Mouse (Mus musculus): ENCODE data around the gene Atp2a1.
"Not testable (repeated sequence)": the region's sequence is repeated elsewhere in the genome, so short reads cannot be mapped to it uniquely, and the experiment has no call there.

The Atp2a1 gene

DNA sequence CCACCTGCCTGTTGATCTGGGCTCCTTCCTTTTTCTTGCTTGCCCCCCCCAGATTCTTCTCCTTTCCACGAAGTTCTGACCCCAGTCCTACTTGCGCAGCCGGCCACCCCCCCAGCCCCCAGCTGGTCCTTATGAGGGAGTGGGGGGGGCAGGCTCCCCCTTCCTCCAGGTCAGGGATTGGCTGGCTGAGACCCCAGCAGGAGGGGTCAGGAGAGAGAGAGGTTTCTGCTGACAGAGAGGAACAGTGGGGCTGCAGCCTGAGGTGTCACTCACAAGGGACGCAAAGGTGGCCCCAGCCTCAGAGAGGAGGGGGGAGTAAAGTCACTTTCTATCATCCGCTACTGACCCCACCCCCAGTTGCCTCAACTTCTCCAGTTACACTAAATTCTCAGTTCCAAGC lies at the start of gene Atp2a1:
TSS of gene Atp2a1 (minus strand) at position 105 of the 400 bp plus-strand sequence.
- DNase-seq (ENCODE audit: low spot score in 2 of 2), result no peak

DNA sequence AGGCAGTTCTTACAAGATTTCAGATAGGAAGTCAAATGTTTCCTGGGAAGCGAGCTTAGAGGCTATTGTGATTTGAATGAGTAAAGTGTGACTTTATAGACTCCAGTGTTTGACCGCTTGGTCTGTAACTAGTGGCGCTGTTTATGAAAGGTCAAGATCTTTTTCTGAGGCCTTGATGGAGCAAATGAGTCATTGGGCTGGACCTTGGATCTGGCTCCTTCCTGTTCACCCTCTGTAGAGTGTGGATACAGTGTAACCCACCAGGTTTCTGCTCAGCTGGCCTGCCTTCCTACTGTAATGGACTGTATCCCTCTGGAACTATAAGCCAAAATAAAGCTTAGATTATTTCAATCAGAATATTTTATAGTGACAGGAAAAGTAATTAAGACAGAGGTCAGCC lies 48.4 kb upstream of the Atp2a1 start:
- DNase-seq (ENCODE audit: low spot score in 2 of 2), result no peak

DNA sequence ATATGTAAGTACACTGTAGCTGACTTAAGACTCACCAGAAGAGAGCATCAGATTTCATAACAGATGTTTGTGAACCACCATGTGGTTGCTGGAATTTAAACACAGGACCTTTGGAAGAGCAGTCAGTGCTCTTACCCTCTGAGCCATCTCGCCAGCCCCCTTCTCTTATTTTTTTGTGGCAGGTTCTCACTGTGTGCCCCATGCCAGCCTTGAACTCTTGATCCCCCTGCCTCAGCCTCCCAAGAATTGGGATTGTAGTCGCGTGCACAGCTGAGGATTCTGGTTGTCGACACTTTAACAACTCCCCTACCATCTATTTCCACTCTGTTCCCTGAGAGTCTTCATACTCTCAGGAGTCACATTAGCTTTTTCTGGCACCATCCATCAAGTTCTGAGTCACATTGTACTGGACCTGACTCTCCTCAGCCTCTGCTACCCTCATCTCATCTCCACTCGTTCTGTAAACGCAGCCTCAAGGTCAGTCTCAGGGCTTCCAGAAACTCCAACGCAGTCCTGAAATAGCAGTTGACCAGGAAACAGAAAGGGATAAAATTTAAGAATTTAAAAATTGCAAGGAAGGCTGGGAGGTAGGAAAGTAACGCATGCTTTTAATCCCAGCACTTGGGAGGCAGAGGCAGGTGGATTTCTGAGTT lies 44.3 kb upstream of the Atp2a1 start:
- no peak for DNase-seq (ENCODE audit: low spot score in 2 of 2)

DNA sequence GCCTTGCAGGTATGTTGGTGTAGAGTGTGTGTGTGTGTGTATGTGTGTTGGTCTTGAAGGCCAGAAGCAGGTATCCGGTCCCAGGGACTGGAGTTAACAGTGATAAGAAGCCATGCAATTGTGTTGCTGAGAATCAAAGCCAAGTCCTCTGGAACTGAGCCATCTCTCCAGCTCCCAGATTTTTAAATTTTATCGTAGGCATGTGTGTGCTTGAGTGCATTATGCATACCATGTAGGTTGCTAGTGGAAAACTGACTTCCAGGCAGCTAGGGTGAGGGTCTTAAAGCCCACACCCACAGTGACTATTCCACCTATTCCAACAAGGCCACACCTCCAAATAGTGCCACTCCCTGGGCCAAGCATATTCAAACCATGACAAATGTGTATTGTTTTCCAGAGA lies 42.0 kb upstream of the Atp2a1 start:
- DNase-seq (ENCODE audit: low spot score in 2 of 2), result no peak

DNA sequence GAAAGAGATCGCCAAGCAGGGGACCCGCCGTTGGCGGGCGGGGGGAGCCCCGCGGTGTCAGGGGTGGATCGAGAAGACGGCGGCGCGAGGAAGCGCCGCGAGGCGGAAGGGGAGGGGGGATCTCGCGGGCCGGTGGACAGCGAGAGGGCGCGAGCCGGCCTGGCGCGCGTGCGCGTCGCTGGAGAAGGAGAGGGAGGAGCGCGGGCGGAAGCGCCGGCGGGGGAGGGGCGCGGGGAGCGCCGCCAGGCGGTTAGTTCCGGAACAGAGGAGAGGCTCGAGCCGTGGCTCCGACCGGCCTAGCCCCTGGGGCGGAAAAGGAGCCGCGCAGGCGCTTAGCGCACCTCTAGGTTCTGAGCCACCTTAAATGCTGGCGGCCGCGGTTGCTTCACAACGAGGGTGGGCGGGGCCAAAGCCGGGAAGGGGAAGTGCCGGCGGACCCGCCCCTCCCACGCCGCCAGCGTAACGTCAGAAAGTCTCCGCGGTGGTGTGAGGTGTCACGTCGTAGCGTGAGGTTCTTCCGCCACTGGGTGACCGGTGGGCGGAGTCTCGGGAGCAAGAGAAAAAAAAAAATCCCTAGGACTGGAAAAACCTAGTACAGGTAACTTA lies 40.5 kb upstream of the Atp2a1 start, which contains the start of gene Atxn2l:
TSS of gene Atxn2l (minus strand) at position 165 of the 606 bp plus-strand sequence.
- DNase-seq (ENCODE audit: low spot score in 2 of 2), result peak; percentile 98 to 99

DNA sequence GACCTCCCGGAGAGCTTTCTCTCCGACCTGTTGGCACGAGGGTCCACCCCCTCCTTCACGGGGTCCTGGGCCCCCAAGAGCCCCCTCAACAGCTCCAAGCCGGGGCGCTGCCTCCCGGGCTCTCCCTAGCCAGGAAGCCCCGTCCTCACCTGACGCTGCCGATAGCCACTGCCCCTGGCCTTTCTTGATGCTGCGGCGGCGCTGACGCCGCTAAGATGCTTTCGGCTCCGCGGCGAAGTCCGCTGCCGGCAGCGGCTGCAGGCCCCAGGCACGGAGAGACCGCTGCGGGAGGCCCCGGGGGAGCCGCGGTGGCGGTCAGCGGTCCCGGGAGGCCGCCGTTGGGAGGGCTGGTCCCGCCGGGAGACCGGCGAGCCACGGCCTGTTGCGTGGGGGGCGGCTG lies 39.8 kb upstream of the Atp2a1 start:
- DNase-seq (ENCODE audit: low spot score in 2 of 2), result no peak

DNA sequence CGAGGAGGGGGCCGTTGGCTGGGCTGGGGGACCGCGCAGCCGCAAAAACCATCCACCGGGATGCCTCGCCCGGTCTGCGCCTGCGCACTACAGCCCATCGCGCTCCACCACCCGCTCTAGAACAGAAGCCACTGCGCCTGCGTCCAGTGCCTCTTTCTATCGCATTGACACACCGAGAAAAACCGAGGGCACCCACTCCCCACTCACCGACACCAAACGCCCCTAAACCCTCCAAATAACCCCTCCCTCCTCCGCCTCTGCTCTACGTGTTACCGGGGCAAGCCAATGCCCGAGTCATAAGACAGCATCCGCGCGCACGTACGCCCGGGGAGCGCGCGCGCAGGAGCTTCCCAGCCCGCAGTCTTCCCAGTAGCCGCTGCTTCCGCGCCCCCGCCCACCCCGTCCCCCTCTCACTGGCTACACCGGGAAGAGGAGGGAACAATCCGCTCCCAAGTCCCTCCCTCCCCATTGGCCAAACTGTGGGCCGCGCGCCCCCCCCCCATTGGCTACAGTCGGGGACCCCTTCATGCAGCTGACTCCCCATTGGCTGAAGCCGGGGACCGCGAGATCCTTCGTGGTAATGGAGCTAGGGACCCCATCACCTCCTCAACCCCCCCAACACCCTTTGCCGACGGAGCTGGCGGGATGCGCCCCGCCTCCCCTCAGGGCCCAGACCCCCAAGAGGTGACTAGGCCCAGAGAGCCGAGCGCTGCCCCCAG lies 39.3 kb upstream of the Atp2a1 start:
- peak; percentile 88 to 91 for DNase-seq (ENCODE audit: low spot score in 2 of 2)

DNA sequence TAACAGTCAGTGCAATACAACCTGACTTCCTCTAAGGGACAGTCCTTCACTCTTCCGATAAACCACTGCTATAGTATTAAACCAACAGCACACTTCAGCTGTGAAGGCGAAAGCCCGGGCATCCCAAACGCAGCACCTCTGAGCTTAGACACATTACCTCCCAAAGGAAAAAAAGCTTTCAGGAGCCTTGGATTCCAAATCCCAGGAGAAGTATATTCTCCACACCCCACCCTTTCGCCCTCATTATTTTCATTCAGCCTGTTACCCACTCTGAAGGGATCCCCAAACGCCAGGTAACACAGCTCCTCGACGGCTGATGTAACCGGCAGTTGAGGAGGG lies 38.7 kb upstream of the Atp2a1 start:
- DNase-seq (ENCODE audit: low spot score in 2 of 2), result no peak

DNA sequence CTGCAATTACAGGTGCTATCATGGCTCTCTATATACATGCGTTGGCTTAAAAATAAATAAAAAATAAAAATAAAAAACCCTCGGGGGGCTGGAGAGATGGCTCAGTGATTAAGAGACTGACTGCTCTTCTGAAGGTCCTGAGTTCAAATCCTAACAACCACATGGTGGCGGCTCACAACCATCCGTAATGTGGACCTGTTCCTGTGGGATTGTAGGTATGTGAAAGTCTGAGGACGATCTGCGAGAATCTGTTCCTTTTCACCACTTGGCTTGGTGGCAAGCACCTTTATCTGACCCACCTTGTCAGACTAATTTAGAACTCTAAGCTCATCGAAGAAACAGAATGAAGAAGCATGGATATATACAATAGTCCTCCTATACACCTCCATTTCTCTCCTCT lies 36.5 kb upstream of the Atp2a1 start:
- DNase-seq (ENCODE audit: low spot score in 2 of 2), result no peak

DNA sequence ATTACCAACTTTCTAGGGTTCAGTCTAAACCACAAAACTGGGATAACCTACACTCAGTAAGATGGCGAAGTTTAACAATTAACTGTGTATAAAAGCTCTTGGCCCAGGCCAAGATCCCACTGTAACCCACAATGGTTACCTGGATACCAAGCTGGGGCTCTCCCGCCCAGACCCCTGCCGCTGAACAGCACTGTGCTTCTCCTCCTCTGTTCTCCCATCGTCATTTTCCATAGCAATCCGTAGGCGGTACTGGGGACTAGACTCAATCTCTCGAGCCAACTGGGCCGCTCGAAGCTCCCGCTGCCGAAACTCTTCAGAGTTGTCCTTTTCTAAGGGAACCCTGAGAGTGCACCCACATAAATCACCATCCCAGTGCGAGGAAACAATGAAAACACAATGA lies 35.1 kb upstream of the Atp2a1 start:
- DNase-seq (ENCODE audit: low spot score in 2 of 2), result no peak

DNA sequence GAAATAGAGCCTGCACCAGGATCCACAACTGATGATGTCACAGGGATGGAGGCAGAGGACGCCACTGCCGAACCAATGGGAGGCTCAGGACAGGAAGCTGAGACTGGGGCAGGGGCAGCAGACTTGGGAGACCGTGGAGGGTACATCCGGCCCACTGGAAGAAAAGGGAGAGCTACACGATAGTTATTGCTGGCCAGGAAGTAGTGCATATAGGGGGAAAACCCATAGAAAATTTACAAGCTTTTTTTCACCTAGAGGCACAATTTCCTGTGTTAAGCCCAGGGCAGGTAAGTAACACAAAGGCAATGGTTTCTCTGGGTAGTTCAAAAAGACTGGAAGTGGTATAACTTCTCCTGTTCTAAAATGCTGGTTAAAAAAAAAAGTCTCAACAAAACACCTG lies 33.6 kb upstream of the Atp2a1 start:
- DNase-seq (ENCODE audit: low spot score in 2 of 2), result no peak

DNA sequence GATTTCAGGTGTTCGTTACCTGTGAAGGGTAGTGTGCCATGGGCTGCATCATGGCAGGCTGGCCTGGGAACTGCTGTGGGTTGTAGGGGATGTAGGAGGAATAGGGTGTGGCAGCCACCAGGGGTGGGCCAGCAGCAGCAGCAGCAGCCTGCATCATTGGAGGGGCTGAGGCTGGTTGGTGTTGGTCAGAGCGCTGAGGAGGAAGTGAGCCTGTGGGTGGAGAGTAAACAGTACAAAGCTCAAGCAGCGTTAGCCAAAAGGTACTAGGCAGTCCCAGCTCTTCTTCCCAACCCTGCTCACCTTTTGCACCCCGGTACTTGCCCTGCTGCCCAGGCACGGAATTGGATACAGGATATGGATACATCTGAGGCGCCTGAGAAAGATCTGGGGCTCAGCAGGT lies 31.2 kb upstream of the Atp2a1 start:
- no peak for DNase-seq (ENCODE audit: low spot score in 2 of 2)

DNA sequence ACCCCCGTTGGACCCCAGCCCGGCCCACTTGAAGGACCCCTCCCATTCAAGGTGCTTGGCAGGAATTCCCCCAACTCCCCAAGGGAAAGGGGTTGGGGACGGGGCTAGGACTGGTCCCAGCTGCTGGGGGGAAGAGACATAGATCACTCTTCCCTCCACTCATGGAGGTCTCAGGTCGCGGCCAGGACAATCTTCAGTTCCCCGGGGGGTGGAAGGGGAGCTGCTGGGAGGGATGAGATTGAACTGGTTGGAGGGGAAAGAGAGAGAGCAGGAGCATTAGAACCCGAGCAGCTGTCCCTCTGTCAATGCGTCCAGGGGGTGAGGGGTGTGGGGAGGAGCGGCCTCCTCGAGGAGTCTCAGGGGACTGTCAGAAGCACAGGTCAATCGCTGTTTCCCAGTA lies 29.1 kb upstream of the Atp2a1 start:
- DNase-seq (ENCODE audit: low spot score in 2 of 2), result no peak

DNA sequence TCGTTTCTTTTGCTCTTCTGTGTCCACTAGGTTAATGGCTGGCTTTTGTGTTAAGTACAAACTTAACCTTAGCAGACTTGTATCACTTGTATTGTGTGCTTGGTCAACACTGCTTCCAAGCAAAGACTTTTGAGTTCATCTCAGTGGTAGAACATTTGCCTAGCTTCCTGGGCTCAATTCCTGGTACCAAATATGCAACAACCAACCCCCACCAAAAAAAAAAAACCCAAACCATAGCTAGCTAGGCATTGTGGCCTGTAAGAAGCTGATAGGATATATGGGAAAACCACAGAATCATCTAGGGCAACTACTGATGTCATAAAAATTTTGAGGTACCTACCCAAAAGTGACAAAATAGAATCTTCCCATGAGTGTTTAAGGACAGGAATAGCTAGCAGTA lies 28.1 kb upstream of the Atp2a1 start:
- no peak for DNase-seq (ENCODE audit: low spot score in 2 of 2)

DNA sequence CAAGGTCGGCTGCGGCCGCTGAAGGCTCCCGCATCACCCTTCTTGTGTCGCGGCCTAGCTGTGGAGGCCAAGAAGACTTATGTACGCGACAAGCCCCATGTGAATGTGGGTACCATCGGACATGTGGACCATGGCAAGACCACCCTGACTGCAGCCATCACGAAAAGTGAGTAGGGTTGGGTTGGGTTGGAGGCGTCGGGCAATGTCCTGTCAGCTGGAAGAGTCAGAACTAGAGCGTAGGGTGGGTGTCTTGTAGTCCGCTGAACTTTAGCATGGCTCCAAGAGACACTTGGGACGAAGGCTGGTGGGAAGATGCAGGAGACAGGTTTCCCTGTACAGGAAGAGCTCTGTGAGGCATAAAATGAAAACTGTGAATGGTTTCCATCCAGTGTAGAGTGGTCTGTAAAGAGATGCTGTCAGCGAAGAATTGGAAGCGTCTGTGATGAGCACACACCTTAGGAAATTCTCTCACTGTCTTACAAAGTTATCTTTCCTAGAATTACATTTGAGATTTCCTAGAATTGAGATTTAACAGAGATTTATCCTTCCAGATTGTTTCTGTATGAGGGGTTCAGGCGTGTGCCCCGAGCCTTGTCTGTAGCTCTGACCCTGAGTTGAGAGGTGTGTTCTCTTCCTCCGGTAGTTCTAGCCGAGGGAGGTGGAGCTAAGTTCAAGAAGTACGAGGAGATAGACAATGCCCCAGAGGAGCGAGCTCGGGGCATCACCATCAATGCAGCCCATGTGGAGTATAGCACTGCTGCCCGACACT lies 24.9 kb upstream of the Atp2a1 start:
- not testable (repeated sequence) for DNase-seq (ENCODE audit: low spot score in 2 of 2)

DNA sequence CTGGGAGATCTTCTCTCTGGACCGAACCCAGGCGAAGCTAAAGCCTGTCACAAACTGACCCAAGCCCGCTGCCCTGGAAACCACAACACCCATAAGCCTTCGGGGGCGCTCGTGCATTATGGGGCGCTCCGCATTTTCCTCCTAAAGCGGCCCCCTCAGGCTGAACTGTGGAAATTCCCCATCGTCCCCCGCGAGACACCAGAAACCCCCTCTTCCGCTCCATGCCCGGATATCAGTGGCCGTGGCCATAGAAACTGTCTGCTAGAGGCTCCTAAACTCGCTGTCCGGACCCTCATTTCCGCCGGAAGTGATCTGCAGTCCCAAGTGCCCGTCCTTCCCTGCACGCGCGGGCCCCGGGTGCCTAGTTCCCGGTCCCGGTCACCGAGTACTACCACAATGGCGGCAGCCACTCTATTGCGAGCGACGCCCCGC lies 24.2 kb upstream of the Atp2a1 start, which contains the start of gene Tufm:
TSS of gene Tufm (plus strand) at position 310 of the 432 bp plus-strand sequence.
- DNase-seq (ENCODE audit: low spot score in 2 of 2), result peak; percentile 97 to 99

DNA sequence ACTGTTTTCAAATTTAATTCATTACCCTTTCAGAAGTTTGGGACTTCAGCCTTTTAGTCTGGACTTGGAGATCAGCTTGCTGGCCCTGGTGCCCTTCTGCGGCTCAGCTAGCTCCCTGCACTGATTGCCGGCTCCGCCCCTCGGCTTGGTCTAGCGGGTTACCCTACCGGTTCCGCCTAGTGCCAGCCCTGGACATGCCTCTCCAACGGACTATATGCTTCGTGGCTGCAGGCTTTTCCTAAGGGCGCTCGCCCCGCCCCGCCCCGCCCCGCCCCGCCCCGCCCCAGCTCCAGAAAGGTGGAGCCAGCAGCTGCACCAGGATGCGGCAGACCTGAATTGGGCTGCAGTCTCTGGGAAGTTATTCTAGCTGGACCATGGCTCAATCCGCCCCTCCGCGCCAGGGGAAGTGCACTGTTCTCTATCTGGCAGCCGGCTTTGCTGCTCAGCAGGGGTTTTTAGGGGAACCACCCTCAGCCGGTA lies 19.5 kb upstream of the Atp2a1 start:
- peak; percentile 37 to 45 for DNase-seq (ENCODE audit: low spot score in 2 of 2)

DNA sequence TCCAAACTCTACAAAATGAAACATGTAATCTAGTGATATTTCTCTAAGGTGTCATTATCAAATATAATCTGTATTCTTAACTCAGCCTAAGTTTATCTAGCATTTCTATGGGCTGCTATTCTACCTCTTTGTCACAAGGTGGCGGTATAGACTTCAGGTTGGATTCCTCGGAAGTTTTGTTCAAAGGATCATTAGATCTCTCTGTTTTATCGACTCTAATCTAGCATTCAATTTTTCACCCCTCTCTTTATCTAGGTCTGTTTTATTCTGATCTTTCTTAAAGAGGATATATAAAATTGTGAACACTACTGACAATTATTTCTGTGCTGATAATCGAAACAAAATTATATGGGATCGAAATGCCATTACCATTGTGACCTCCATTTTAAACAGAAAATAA lies 18.8 kb upstream of the Atp2a1 start:
- DNase-seq (ENCODE audit: low spot score in 2 of 2), result no peak

DNA sequence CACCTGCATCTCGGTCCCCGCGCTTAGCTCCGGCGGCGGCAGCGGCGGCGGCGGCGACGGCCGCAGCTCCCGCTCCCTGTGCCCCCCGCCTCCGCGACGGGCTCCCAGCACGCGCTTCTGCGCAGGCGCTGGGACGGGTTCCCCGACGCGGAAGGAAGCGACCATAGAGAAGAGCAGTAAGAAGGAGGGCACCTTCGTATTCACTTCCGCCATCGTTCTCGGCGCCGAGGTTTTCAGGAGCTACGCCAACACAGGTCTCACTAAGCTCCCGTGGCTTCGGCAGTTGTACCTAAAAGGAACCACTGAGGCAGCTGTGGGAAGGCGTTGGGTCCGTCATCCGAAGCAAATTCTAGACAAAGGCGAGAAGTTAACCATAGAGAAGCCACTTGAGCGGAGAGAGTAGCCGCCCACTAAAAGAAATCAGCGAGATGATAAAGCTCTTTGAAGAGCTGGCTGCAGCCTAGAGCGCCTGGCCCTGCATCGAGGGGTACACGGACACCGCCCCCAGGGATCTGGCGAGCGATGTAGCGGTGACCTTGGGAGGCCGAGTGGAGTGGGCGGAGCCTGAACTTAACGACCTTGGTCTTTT lies 12.2 kb upstream of the Atp2a1 start, which contains the start of gene Sh2b1:
TSS of gene Sh2b1 (minus strand) at position 432 of the 589 bp plus-strand sequence.
- peak; percentile 82 to 84 for DNase-seq (ENCODE audit: low spot score in 2 of 2)

DNA sequence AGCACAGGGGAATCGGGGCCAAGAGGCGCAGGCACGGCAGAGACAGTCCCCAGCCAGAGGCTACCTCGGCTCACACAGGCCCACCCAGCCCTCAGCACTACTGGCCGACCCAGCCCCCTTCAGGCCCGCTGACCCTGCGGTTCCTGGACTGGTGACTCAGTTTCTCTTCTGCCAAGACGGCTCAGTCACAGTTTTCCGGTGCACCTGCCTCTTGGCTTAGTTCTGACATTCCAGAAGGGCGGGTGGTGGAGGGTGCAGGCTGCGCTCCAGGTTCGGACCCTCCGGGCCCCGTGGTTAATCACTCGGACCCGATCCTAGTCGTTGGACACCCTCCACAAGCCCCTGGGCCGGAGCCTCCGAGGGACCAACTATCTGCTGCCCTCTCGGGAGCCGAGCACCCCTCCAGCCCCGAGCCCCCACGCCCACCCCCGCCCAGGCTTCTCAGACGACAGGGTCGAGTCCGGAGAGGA lies 11.6 kb upstream of the Atp2a1 start:
- DNase-seq (ENCODE audit: low spot score in 2 of 2), result peak in 1 of 2 experiments; percentile 8

DNA sequence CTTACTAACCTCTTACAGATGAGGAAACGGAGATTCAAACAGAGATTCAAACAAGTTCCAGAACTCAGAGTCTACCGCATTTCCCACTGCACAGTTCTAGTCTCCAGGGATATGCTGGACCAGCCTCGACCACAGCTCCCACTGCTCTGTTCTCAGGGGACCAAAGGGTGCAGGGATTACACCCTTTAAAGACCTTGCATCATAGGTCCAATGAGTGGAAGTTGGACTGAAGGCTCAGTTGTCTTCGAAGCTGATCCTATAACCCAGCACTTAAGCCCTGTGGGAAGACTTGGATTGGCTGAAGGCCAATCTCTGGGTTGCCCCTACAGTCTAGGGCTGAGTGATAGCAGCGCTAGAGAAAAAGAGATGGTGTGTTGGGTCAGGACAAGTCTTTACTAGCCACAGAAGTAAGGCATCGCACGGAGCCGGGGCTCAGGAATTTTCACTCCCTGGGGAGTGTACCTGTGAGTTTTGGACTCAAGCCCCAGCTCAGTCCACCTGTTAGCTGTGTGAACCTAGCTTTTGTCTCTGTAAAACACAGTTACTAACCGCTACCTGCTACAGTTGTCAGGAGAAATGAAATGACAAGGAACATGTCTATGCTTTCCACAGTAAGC lies 10.7 kb upstream of the Atp2a1 start:
- no peak for DNase-seq (ENCODE audit: low spot score in 2 of 2)

All from right cerebral cortex, postnatal 36 days (tissue).